Mouse (Mus musculus): ENCODE measurements at regions not wholly inside any gene's neighbourhood (a gene's known extent, or its start where the extent isn't known, plus 50 kb on each side); places are given as distances from the start of the nearest gene placed in this dataset.

- ATAC-seq, result no peak
Measured at GRCm38 (mm10) chr10:17372905-17373304, 350.1 kb upstream of the Cited2 start.

- ATAC-seq, result no peak
Measured at GRCm38 (mm10) chr10:17374047-17374446, 349.0 kb upstream of the Cited2 start.

DNA sequence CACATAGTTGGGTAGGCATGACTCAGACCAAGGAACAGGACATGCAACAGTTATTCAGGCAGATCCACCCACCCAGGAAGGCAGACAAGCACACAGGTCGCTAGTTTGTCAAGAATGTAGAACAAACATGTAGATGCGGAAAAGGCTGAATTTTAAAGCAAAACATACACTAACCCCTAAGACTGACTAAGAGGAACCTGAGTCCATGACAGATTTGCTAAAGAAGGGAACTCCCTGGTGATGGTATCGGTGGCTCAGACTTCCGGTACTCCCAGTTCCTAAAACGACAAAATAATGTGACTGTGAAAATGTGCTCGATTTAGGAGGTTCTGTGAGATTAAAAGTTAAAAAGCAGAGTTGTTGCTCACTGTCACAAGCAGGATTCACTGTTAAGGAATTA lies 340.0 kb upstream of the Cited2 start:
- ATAC-seq, result no peak

DNA sequence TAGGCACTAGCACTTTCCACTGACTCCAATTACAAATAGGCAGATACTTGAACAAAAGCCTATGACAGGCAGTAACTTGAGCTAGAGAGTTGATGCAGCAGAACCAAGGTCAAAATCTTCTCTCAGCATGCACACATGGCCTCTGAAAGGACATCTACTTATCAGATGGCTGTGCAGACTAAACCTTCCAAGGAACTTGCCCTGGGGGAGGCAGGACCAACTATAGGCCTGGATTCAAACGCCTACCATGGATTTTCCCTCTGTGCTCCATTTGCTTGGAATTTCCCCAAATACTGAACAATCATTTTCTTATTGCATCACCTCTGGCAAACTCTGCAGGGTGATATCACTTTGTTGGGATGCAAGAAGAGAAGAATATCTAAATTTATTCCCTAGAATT lies 337.8 kb upstream of the Cited2 start:
- ATAC-seq, result no peak

GRCm38 (mm10) chr10:17387296-17387695 lies 335.7 kb upstream of the Cited2 start:
- no peak for ATAC-seq

GRCm38 (mm10) chr10:17395495-17396224 lies 327.4 kb upstream of the Cited2 start:
- ATAC-seq, result no peak

DNA sequence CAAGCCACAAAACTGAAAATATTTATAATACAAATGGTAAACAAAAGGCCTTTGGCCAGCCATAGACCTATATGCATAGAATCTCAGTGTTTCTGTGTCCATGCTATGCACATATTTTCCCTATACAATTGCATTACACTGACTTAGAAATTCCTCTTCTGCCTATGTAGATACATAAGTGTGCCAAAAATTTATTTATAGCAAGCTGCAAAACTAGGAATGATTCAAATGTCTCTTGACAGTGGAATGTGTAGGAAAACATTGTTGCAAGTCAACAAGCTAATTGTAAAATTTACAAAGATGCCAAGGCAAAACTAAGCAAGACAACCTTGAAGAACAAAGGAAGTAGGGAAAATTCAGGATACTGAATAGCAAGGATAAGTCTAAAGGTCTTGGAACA lies 319.1 kb upstream of the Cited2 start:
- ATAC-seq, result no peak

DNA sequence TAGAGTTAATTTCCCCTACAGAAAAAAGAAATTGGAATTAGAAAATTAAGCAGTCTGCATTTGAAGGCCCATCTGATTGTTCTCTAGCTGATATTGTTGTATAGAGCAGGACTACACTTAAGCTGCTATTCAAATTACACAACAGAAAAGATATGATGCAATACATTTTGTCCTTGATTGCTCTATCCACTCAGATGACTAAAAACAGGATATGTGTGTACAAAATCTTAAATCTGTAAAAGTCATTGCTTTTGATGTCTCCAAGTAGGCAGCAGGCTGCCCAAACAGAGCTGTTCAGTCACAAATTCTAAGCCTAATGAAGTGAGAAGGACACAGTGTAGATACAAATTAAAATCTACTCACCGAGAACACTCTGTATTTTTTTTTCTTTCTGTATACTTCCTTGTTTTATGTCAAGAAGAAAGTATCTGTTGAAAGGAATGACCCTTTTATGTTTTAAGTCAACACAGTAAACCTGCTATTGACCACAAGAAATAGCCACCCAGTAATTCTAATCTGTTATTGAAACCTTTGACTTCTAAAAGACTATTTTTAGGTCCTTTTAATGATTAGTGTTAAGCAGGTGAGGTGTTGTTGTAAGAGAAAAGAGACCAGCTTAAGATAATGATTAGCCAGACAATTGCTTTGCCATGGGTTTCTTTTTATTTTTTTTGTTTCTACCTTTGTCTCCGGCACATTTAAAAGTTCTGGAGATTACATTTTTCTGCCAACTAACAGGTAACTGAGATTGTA lies 315.0 kb upstream of the Cited2 start:
- no peak for ATAC-seq

DNA sequence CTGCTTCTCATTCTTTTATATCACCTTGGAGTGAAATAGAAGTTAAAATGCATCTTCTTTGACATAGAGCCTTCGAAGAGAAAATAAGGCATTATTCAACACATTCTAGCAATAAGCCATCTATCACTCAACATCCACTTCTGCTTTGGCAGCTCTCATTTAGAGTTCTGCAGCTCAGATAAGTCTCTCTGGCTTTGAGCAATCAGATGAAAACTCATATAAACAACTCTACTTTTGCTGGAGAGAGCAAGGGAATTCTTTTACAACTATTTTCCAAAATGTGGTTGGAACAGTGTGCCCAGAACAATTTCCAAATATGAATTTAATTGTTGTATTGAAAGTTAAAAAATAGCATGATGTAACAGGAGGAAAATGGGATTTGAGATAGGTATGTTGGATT lies 314.2 kb upstream of the Cited2 start:
- ATAC-seq, result no peak

- ATAC-seq, result no peak
Measured at GRCm38 (mm10) chr10:17411300-17411987, 311.6 kb upstream of the Cited2 start.

- no peak for ATAC-seq
Measured at GRCm38 (mm10) chr10:17415112-17415511, 307.9 kb upstream of the Cited2 start.

- ATAC-seq, result no peak
Measured at GRCm38 (mm10) chr10:17416121-17416520, 306.9 kb upstream of the Cited2 start.

GRCm38 (mm10) chr10:17417394-17417793 lies 305.6 kb upstream of the Cited2 start:
- ATAC-seq, result no peak

GRCm38 (mm10) chr10:17418227-17418685 lies 304.8 kb upstream of the Cited2 start:
- ATAC-seq, result no peak

DNA sequence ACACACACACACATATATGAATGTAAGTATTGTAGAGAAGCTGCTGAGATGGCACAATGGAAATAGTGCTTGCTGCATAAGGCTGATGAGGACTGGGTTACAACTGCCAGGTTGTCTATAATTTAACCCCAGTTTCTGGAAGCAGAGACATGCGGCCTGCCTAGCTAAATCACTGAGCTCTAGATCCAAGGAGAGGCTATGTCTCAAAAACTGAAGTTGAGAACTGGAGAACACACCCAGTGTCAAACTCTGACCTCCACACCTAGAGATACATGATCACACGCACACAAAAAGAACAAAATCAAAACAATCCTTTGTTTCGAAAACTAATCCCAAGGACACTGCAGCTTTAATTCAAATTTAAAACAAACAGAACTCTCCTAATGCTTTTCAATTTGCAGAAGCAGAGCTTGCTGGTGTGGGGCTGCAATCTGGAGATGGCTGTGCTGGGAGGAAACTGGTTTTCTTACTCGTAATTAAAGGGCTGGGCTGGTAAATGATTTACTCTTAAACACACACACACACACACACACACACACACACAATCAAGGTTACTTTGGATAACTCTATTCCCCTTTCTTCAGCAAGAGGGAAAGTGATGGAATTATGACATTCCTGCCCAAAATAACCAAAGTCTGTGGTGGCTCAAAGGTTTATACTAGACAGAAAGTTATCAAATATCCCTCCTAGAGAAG lies 299.3 kb upstream of the Cited2 start:
- ATAC-seq, result no peak

GRCm38 (mm10) chr10:17426197-17426596 lies 296.8 kb upstream of the Cited2 start:
- ATAC-seq, result no peak

- ATAC-seq, result no peak
Measured at GRCm38 (mm10) chr10:17427316-17427715, 295.7 kb upstream of the Cited2 start.

- no peak for ATAC-seq
Measured at GRCm38 (mm10) chr10:17428315-17428714, 294.7 kb upstream of the Cited2 start.

- no peak for ATAC-seq
Measured at GRCm38 (mm10) chr10:17431068-17431467, 291.9 kb upstream of the Cited2 start.

DNA sequence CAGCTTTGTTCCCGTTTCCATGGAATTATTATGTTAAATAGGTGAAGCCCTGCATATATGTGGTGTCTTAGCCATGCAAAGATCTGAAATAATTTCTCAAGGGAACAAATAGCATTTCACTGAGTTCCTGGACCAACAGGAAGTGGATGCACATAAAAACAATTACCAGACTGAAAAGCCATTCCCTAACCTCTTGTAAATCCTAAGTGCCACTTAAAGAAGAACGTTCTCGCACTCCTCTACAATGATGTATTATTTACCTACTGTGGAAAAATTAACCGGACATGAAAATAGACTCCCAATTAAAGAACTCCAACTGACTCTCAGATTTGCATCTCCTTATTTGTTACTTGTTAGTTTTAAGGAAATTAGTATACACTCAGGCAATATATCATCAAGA lies 288.9 kb upstream of the Cited2 start:
- ATAC-seq, result no peak

GRCm38 (mm10) chr10:17450240-17450639 lies 272.8 kb upstream of the Cited2 start:
- no peak for ATAC-seq

GRCm38 (mm10) chr10:17470880-17471279 lies 252.1 kb upstream of the Cited2 start:
- no peak for ATAC-seq

- ATAC-seq, result no peak
Measured at GRCm38 (mm10) chr10:17472536-17472935, 250.5 kb upstream of the Cited2 start.

Measured in CD4-positive, CD25-positive, alpha-beta regulatory T cell, adult 4 months (primary cell).